Mouse (Mus musculus): ENCODE data around the gene Ntf3.

Ntf3 gene

GRCm38 (mm10) chr6:126106051-126106797 lies 60.5 kb downstream of the Ntf3 start:
- no peak for DNase-seq (ENCODE audit: low read depth in 2 of 2, low spot score in 2 of 2)

GRCm38 (mm10) chr6:126105083-126105740 lies 61.5 kb downstream of the Ntf3 start:
- DNase-seq (ENCODE audit: low read depth in 2 of 2, low spot score in 2 of 2): no peak

GRCm38 (mm10) chr6:126102571-126102970 lies 64.1 kb downstream of the Ntf3 start:
- no peak for DNase-seq (ENCODE audit: low read depth in 2 of 2, low spot score in 2 of 2)

- no peak for DNase-seq (ENCODE audit: low read depth in 2 of 2, low spot score in 2 of 2)
Observed at GRCm38 (mm10) chr6:126102007-126102406, 64.7 kb downstream of the Ntf3 start.

GRCm38 (mm10) chr6:126100579-126100978 lies 66.1 kb downstream of the Ntf3 start:
- no peak for DNase-seq (ENCODE audit: low read depth in 2 of 2, low spot score in 2 of 2)

GRCm38 (mm10) chr6:126097471-126097870 lies 69.2 kb downstream of the Ntf3 start:
- DNase-seq (ENCODE audit: low read depth in 2 of 2, low spot score in 2 of 2): no peak

- no peak for DNase-seq (ENCODE audit: low read depth in 2 of 2, low spot score in 2 of 2)
Observed at GRCm38 (mm10) chr6:126096085-126096484, 70.6 kb downstream of the Ntf3 start.

GRCm38 (mm10) chr6:126095041-126095440 lies 71.7 kb downstream of the Ntf3 start:
- DNase-seq (ENCODE audit: low read depth in 2 of 2, low spot score in 2 of 2): no peak

GRCm38 (mm10) chr6:126092026-126092425 lies 74.7 kb downstream of the Ntf3 start:
- no peak for DNase-seq (ENCODE audit: low read depth in 2 of 2, low spot score in 2 of 2)

GRCm38 (mm10) chr6:126090063-126090462 lies 76.6 kb downstream of the Ntf3 start:
- DNase-seq (ENCODE audit: low read depth in 2 of 2, low spot score in 2 of 2): no peak

- no peak for DNase-seq (ENCODE audit: low read depth in 2 of 2, low spot score in 2 of 2)
Observed at GRCm38 (mm10) chr6:126088489-126089265, 78.0 kb downstream of the Ntf3 start.

GRCm38 (mm10) chr6:126086321-126086950 lies 80.3 kb downstream of the Ntf3 start:
- DNase-seq (ENCODE audit: low read depth in 2 of 2, low spot score in 2 of 2): no peak

GRCm38 (mm10) chr6:126080531-126080930 lies 86.2 kb downstream of the Ntf3 start:
- no peak for DNase-seq (ENCODE audit: low read depth in 2 of 2, low spot score in 2 of 2)

- DNase-seq (ENCODE audit: low read depth in 2 of 2, low spot score in 2 of 2): no peak
Observed at GRCm38 (mm10) chr6:126057706-126058105, 109.0 kb downstream of the Ntf3 start.

- no peak for DNase-seq (ENCODE audit: low read depth in 2 of 2, low spot score in 2 of 2)
Observed at GRCm38 (mm10) chr6:126053136-126053535, 113.6 kb downstream of the Ntf3 start.

All from CD8-positive naive resting alpha-beta T cell, adult 2 months (primary cell).